Mouse (Mus musculus) left cerebral cortex, adult 8-10 months (tissue): ENCODE data around the gene Prnd. TPM values are rescaled to one million over a fixed set of nuclear protein-coding genes. Genes with fewer than 3 reads are reported as not detected.

Source experiments
- DNase-seq, 2 experiments: peaks; one replicate each; pipeline ENCODE4 v3.0.0; 2022; ENCODE audit warnings: low spot score in 2 of 2
- total RNA-seq, 4 experiments: library from RNA; stranded (reverse); gene quantifications; 2 replicates each; pipeline ENCODE4 v1.2.4; 2022

Prnd gene
- under 1 TPM in 3 of 4 experiments, not detected in 1; 0.11 to 0.30 (median 0.21) TPM for total RNA-seq

GRCm38 (mm10) chr2:131950598-131951095, at the start of gene Prnd:
Gene Prnd, plus strand, starts transcription at chr2:131950861.
- DNase-seq, result no peak

- no peak for DNase-seq
Observed at GRCm38 (mm10) chr2:131902423-131902822, 48.2 kb upstream of the Prnd start.

GRCm38 (mm10) chr2:131902867-131903266, 47.8 kb upstream of the Prnd start:
- DNase-seq, result no peak

DNA sequence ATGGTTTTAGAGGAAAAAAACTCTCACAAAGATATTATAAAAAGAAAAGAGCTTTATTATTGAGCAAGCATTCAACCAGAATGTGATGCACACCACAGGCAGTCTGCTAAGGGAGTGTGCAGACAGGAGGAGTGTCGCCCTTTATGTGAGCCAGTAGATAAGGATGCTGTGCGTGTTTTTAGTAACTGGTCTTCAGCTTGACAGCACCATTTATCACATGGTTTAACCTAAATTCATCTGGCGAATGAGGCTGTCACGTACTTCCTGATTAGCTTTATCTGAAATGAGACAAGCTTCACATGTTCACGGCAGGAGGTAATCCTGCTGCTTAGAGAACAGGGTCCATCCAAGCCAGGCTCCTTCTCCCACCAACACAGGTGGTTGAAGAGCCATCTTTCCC, 45.6 kb upstream of the Prnd start:
- DNase-seq, result no peak

GRCm38 (mm10) chr2:131905776-131906175, 44.9 kb upstream of the Prnd start:
- no peak for DNase-seq

GRCm38 (mm10) chr2:131906266-131906665, 44.4 kb upstream of the Prnd start:
- DNase-seq, result no peak

DNA sequence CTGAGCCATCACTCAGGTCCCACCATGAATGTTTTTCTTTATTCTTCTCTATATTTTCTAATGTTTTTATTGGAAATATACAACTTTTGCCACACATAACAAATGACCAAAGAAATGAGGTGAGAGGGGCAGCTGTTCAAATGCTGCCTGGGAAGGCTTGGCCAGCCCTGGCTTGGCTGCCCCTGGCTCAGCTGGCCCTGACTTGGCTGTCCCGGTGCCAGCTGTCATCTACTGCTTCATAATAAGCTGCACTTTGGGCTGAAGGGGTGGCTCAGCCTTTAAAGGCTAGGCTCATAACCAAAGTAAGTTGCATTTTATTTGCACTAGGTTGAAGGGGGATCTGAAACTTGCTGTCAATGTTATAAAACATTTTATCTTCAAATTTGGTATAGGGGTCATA, 43.8 kb upstream of the Prnd start:
- DNase-seq, result no peak

GRCm38 (mm10) chr2:131907311-131907710, 43.4 kb upstream of the Prnd start:
- no peak for DNase-seq

DNA sequence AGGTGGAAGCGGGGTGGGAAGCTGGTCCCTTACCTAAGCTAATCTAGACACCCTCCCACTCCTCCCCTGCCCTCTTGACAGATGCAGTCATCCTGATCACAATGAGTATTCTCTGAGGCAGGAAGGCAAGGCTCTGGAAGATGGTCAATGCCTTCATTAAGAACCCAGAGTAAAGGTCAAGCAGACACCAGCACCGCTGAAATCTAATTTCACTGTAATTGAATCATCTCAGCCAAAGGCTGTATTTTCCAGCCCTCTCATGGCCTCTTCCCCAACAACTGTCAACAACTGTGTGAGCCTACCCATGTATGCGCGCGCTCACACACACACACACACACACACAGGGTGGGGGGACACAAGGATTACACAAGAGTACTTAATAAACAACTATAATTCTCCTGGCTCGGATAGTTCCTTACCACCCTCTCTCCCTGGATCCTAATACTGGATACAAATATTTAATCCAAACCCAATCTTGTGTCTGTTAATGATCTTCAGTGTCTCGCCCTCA, 42.3 kb upstream of the Prnd start:
- DNase-seq, result no peak

- DNase-seq, result no peak
Observed at GRCm38 (mm10) chr2:131908906-131909305, 41.8 kb upstream of the Prnd start.

DNA sequence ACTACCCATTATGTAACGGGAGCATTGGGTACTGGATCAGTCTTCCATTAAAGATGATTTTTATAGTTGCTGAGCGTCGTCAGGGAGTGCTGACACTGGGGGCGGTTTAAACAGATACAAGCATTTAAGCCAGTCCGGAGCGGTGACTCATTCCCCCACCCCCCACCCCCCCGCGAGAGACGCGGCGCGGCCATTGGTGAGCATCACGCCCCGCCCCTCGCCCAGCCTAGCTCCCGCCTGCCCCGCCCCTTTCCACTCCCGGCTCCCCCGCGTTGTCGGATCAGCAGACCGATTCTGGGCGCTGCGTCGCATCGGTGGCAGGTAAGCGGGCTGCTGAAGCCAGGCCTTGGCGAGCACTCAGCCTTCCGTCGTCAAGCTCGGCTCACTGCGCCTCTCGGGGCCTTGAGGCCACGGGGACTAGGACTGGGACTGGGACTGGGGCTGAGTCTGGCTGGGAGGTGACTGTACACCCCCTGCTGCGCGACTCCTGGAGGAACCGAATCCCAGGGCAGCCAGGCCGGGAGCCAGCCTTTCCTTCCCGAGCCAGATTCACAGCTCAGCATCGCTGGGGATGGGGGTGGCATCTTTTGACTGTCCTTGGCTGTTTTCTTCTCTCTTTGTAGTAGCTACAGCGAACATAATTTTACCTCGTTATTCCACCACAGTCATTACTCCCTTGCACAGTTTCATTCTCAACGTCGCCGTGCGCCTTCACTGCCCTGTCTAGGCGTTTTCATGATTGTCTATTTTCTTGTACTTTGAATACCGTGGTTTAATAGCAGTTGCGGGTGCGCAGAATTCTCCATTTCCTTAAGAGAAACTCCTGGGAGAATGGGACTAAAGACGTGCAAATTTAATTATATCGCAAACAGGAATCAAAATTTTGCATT, 40.7 kb upstream of the Prnd start, which contains the start of the genes Prnp and Prn:
Gene Prnp (plus strand): TSS at position 246 of the 890 bp plus-strand sequence.
Gene Prn (plus strand): TSS at position 275 of the 890 bp plus-strand sequence.
- peak; percentile 84 to 88 for DNase-seq

- DNase-seq, result no peak
Observed at GRCm38 (mm10) chr2:131910847-131911246, 39.8 kb upstream of the Prnd start.

GRCm38 (mm10) chr2:131911341-131911740, 39.3 kb upstream of the Prnd start:
- no peak for DNase-seq

- no peak for DNase-seq
Observed at GRCm38 (mm10) chr2:131912526-131913258, 38.0 kb upstream of the Prnd start.

GRCm38 (mm10) chr2:131932275-131932902, 18.3 kb upstream of the Prnd start:
- DNase-seq, result no peak

DNA sequence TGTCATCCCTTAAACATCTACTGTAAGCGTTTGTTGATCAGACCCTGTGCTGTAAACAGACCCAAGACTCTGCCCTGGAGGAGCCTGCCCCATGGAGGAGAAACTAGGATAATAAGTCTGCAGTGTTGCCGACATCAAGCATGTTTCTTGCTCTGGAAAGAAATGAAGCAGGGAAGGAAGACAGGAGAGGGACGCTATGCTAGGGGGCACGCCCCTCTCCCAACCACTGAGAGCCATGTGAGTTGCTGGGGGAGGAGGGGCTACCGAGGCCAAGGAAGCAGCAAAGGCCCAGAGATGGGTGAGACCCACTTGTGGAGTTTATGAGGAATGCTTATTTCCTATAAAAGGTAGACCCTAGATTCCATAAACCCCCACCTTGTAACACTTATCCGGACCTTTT, 17.6 kb upstream of the Prnd start:
- no peak for DNase-seq

DNA sequence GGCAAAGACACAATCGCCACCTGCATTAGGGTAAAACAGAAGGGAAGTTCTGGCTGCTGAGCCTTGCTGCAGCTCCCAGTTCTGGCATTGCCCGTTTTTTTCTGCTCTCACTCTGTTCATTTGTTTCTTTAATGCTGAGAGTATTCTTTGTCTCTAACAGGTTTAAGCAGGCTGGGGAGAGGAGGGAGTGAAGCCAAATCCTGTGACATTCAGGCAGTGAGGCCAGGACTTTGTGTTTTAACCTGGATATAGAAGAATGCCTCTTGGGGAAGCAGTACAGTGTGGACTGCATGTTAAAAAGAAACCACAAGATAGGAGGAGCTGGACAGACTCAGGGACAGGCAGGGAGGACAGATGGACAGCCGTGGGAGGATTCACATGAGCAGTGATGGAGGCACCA, 17.1 kb upstream of the Prnd start:
- DNase-seq, result no peak

- no peak for DNase-seq
Observed at GRCm38 (mm10) chr2:131934243-131934642, 16.4 kb upstream of the Prnd start.

GRCm38 (mm10) chr2:131935390-131936105, 15.1 kb upstream of the Prnd start:
- no peak for DNase-seq

GRCm38 (mm10) chr2:131936410-131936809, 14.3 kb upstream of the Prnd start:
- DNase-seq, result no peak
